Mouse (Mus musculus) stomach, postnatal 0 days (tissue): ENCODE results near the gene L1cam. TPM values are rescaled to one million over a fixed set of nuclear protein-coding genes. Genes with fewer than 3 reads are reported as not detected.

Source experiments
- ATAC-seq: fragments of 200-750 bp; cut with Nextera tagmentation; 2 replicates; pipeline ENCODE4 v1.8.0; 2017; ENCODE audit not compliant: low FRiP score, low TSS enrichment
- DNase-seq: peaks from one replicate; pipeline ENCODE4 v3.0.0-alpha.2; 2016; ENCODE audit warnings: low spot score
- H3K27ac ChIP-seq: fragments of 300-500 bp; sonication (generic); replicated peaks from 2 replicates; pipeline ENCODE4 v1.5.1; 2014; ENCODE audit warnings: mild to moderate bottlenecking, control low read depth
- H3K27me3 ChIP-seq: fragments of 300-500 bp; sonication (generic); 2 replicates; pipeline ENCODE4 v1.6.1; 2014; ENCODE audit warnings: low read length; ENCODE audit not compliant: control insufficient read depth, insufficient read depth
- H3K36me3 ChIP-seq: fragments of 300-500 bp; sonication (generic); 2 replicates; pipeline ENCODE4 v1.6.1; 2014; ENCODE audit warnings: low read length, mixed read lengths; ENCODE audit not compliant: control insufficient read depth, insufficient read depth
- H3K4me1 ChIP-seq: fragments of 300-500 bp; sonication (generic); replicated peaks from 2 replicates; pipeline ENCODE4 v1.6.1; 2014; ENCODE audit warnings: antibody characterized with exemption; ENCODE audit not compliant: control insufficient read depth, insufficient read depth
- H3K4me2 ChIP-seq: fragments of 300-500 bp; sonication (generic); replicated peaks from 2 replicates; pipeline ENCODE4 v1.6.1; 2014; ENCODE audit warnings: low read depth, mild to moderate bottlenecking, control low read depth, moderate library complexity
- H3K4me3 ChIP-seq: fragments of 300-500 bp; sonication (generic); 2 replicates; pipeline ENCODE4 v1.5.1; 2014; ENCODE audit warnings: low read depth, low read length, control low read depth
- H3K9ac ChIP-seq: fragments of 300-500 bp; sonication (generic); 2 replicates; pipeline ENCODE4 v1.6.1; 2014; ENCODE audit warnings: mild to moderate bottlenecking, low read length, control low read depth, mixed read lengths
- H3K9me3 ChIP-seq: fragments of 300-500 bp; sonication (generic); 2 replicates; pipeline ENCODE4 v1.6.1; 2016; ENCODE audit warnings: low read length; ENCODE audit not compliant: control insufficient read depth
- CTCF ChIP-seq: IDR thresholded peaks from 2 replicates; pipeline ENCODE4 v1.5.1; 2016; ENCODE audit warnings: antibody characterized with exemption, low read depth, mild to moderate bottlenecking, moderate library complexity
- EP300 ChIP-seq: optimal IDR thresholded peaks from 2 replicates; pipeline ENCODE3; 2016; ENCODE audit warnings: antibody characterized with exemption
- WGBS: fragments of 180-500 bp; shearing (Covaris S2); extraction: QIAGEN DNeasy Blood & Tissue Kit; methylation state at CpG from one replicate; pipeline ENCODE4 v1.1.7; 2014; 5-methylcytosine and 5-hydroxymethylcytosine counted together
- polyA plus RNA-seq: library from polyadenylated mRNA; unstranded; fragments of >200 nt; fragmentation: Nextera tagmentation; extraction: Ambion mirVana; gene quantifications from 2 replicates; pipeline ENCODE4 v1.2.1, GENCODE M21; 2015

The L1cam gene
- polyA plus RNA-seq, 1 experiment from 2014 or later = 3.9 TPM

GRCm38 (mm10) chrX:73816596-73817314 is 79.2 kb downstream of the L1cam start:
- no peaks in the 10 kb centered on the region for H3K36me3 ChIP-seq
- DNase-seq (no peak), ATAC-seq (no peak)
- H3K4me2 ChIP-seq = no peak overlapping the region
- WGBS = 51% methylated on average over 3 of the region's 3 CpGs
- no peak overlapping the region for H3K4me3 ChIP-seq
- no peak overlapping the region for H3K9ac ChIP-seq
- no peaks in the 10 kb centered on the region for H3K4me1 ChIP-seq
- no peaks in the 10 kb centered on the region for H3K9me3 ChIP-seq
- H3K27me3 ChIP-seq = no peaks in the 10 kb centered on the region
- H3K27ac ChIP-seq = no peak overlapping the region
- no peak for TF ChIP-seq EP300
- TF ChIP-seq CTCF = no peak

DNA sequence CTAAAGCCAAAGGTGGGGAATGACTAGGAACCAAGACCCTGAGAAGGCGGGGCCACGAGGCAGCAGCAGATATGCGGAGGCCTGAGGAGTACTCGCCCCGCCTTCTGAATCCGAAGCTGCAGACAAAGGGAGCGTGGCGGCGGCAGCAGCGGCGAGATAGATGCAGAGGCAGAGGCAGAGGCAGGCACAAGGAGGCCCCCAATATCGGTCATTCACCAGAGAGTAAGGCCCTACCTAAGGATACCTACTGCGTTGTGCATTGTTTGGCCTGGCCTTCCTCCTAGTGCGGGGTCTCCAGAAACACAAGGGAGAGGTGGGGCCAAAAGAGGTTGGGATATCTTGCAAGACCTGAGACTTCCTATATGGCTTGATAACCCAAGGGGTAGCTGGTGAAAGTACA is 80.8 kb downstream of the L1cam start:
- no peak overlapping the region for H3K27ac ChIP-seq
- no peaks in the 10 kb centered on the region for H3K27me3 ChIP-seq
- WGBS = 15% methylated on average over 14 of the region's 14 CpGs
- H3K36me3 ChIP-seq = no peaks in the 10 kb centered on the region
- no peak for DNase-seq
- no peaks in the 10 kb centered on the region for H3K4me1 ChIP-seq
- H3K9ac ChIP-seq = 0 out of 2 replicates have a peak overlapping the region, but pooled peaks have one; percentile 8
- TF ChIP-seq EP300 = no peak
- no peak for TF ChIP-seq CTCF
- H3K9me3 ChIP-seq = no peaks in the 10 kb centered on the region
- no peak overlapping the region for H3K4me3 ChIP-seq
- no peak for ATAC-seq
- peak overlapping the region; percentile 23; the same call in 1 of the 2 replicates for H3K4me2 ChIP-seq

GRCm38 (mm10) chrX:73805814-73806213 is 90.1 kb downstream of the L1cam start:
- Histone ChIP-seq H3K4me2 (no peak overlapping the region), H3K27ac (no peak overlapping the region), H3K4me3 (no peak overlapping the region), H3K9ac (no peak overlapping the region), H3K4me1 (no peaks in the 10 kb centered on the region), H3K9me3 (no peaks in the 10 kb centered on the region), H3K36me3 (no peaks in the 10 kb centered on the region), H3K27me3 (no peaks in the 10 kb centered on the region)
- DNase-seq = no peak
- TF ChIP-seq EP300 (no peak), CTCF (no peak)
- 46% methylated on average over 1 of the region's 1 CpGs for WGBS
- ATAC-seq = no peak

Other genes starting within 250 kb of the L1cam start
- 19.3 and 24.5 TPM in 2 replicates for gene Pnck, start 236.0 kb downstream of the L1cam start, polyA plus RNA-seq
- 7.5 and 9.2 TPM in 2 replicates for gene Slc6a8, start 223.0 kb downstream of the L1cam start, polyA plus RNA-seq
- 270 and 283 TPM in 2 replicates for gene Bcap31, start 179.9 kb downstream of the L1cam start, polyA plus RNA-seq
- gene Abcd1, start 179.5 kb downstream of the L1cam start, polyA plus RNA-seq = 9.3 and 9.4 TPM in 2 replicates
- gene Plxnb3, start 139.0 kb downstream of the L1cam start, polyA plus RNA-seq = 0.30 and 0.36 TPM in 2 replicates
- 2.2 and 2.6 TPM in 2 replicates for gene Srpk3, start 121.7 kb downstream of the L1cam start, polyA plus RNA-seq
- 130 and 133 TPM in 2 replicates for gene Idh3g, start 109.2 kb downstream of the L1cam start, polyA plus RNA-seq
- gene Ssr4, start 109.1 kb downstream of the L1cam start, polyA plus RNA-seq = 372 and 400 TPM in 2 replicates
- gene Pdzd4, start 71.1 kb downstream of the L1cam start, polyA plus RNA-seq = 0.27 and 0.38 TPM in 2 replicates
- 0.42 and 0.67 TPM in 2 replicates for gene Avpr2, start 4.0 kb downstream of the L1cam start, polyA plus RNA-seq
- 1.2 TPM in 2 replicates for gene Arhgap4, start 25.8 kb upstream of the L1cam start, polyA plus RNA-seq
- gene Naa10, start 25.8 kb upstream of the L1cam start, polyA plus RNA-seq = 82.6 and 88.2 TPM in 2 replicates
- gene Renbp, start 34.7 kb upstream of the L1cam start, polyA plus RNA-seq = 19.2 and 19.7 TPM in 2 replicates
- 16.1 and 16.5 TPM in 2 replicates for gene Hcfc1, start 70.3 kb upstream of the L1cam start, polyA plus RNA-seq
- gene Irak1, start 127.8 kb upstream of the L1cam start, polyA plus RNA-seq = 37.6 and 39.5 TPM in 2 replicates
- not detected in 2 replicates for gene Opn1mw, start 231.4 kb upstream of the L1cam start, polyA plus RNA-seq
- 6.8 and 6.9 TPM in 2 replicates for gene Mecp2, start 239.3 kb upstream of the L1cam start, polyA plus RNA-seq